ENCODE assay signal across 32 mouse cellular contexts in the genomic region with DNA sequence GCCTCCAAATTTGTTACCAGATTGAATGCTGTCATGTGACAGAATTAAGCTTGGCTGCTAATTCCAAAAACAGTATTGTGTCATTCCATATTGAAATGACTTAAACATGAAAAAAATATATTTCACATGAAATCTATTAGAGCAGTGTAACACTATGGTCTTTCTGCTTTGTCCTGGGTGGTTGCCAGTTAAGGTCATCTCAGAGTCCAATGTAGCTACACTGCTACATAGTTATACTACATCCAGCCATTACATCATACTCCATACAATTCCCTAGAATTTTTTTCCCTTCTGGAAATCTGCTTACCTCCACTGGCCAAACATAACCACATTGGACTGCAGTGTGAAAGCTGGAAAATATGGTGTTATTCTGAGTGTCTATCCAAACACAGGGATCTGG.
"Had no signal": no experiment of that assay in that cellular context is flagged by ENCODE, and none has a peak within 500 bp of the region (broad histone marks: within the 10 kb centered on the region; RNA-seq: fewer than 3 reads in every experiment).

No protein-coding gene starts in this region.

- DNase-seq: left cerebral cortex, postnatal 4 days; liver, embryonic 13.5 days; liver, postnatal 0 days; lung, adult 18-20 months; lung, adult 2 months; lung, embryonic 14.5 days; lung, postnatal 10 days; lung, postnatal 14 days; lung, postnatal 36 days; lung, postnatal 4 days; midbrain, embryonic 14.5 days had no signal

- H3K4me1 ChIP-seq: limb, embryonic 12.5 days; liver, embryonic 12.5 days; liver, embryonic 13.5 days; midbrain, embryonic 12.5 days; midbrain, embryonic 13.5 days; midbrain, embryonic 15.5 days; neural tube, embryonic 12.5 days had no signal

- H3K9ac ChIP-seq: limb, embryonic 12.5 days; limb, embryonic 13.5 days; limb, embryonic 15.5 days; liver, embryonic 12.5 days; liver, embryonic 13.5 days; liver, embryonic 14.5 days; liver, embryonic 15.5 days; liver, postnatal 0 days; lung, embryonic 14.5 days; lung, embryonic 15.5 days; midbrain, embryonic 12.5 days; midbrain, embryonic 13.5 days; midbrain, embryonic 15.5 days; neural tube, embryonic 12.5 days had no signal

- H3K9me3 ChIP-seq: limb, embryonic 10.5 days; limb, embryonic 12.5 days; limb, embryonic 13.5 days; limb, embryonic 15.5 days; liver, embryonic 12.5 days; liver, embryonic 13.5 days; liver, embryonic 15.5 days; lung, embryonic 15.5 days; midbrain, embryonic 10.5 days; midbrain, embryonic 12.5 days; midbrain, embryonic 13.5 days; midbrain, embryonic 15.5 days; neural tube, embryonic 12.5 days had no signal

- H3K36me3 ChIP-seq: limb, embryonic 10.5 days; limb, embryonic 12.5 days; limb, embryonic 13.5 days; limb, embryonic 15.5 days; liver, embryonic 12.5 days; liver, embryonic 13.5 days; liver, embryonic 15.5 days; lung, embryonic 15.5 days; midbrain, embryonic 10.5 days; midbrain, embryonic 12.5 days; midbrain, embryonic 13.5 days; midbrain, embryonic 15.5 days; neural tube, embryonic 12.5 days had no signal

- H3K4me2 ChIP-seq: limb, embryonic 12.5 days; limb, embryonic 13.5 days; limb, embryonic 15.5 days; liver, embryonic 11.5 days; liver, embryonic 12.5 days; liver, embryonic 13.5 days; liver, embryonic 15.5 days; lung, embryonic 14.5 days; lung, embryonic 15.5 days; midbrain, embryonic 11.5 days; midbrain, embryonic 12.5 days; midbrain, embryonic 13.5 days; midbrain, embryonic 15.5 days; neural tube, embryonic 12.5 days had no signal

- H3K4me3 ChIP-seq: left cerebral cortex, adult 2 months; limb, embryonic 10.5 days; limb, embryonic 12.5 days; limb, embryonic 13.5 days; limb, embryonic 15.5 days; liver, embryonic 12.5 days; liver, embryonic 13.5 days; liver, embryonic 15.5 days; lung, embryonic 15.5 days; megakaryocyte, embryonic 14.5 days; midbrain, embryonic 10.5 days; midbrain, embryonic 12.5 days; midbrain, embryonic 13.5 days; midbrain, embryonic 15.5 days; myocyte; neural tube, embryonic 12.5 days had no signal

- H3K27ac ChIP-seq: left cerebral cortex, adult 2 months; limb, embryonic 10.5 days; limb, embryonic 12.5 days; limb, embryonic 13.5 days; limb, embryonic 15.5 days; liver, embryonic 12.5 days; liver, embryonic 13.5 days; liver, embryonic 14.5 days; liver, embryonic 15.5 days; lung, embryonic 15.5 days; macrophage; midbrain, embryonic 10.5 days; midbrain, embryonic 12.5 days; midbrain, embryonic 13.5 days; midbrain, embryonic 15.5 days; neural tube, embryonic 12.5 days had no signal

- H3K27me3 ChIP-seq: limb, embryonic 12.5 days; limb, embryonic 13.5 days; limb, embryonic 15.5 days; liver, embryonic 12.5 days; liver, embryonic 13.5 days; liver, embryonic 15.5 days; lung, embryonic 15.5 days; midbrain, embryonic 12.5 days; midbrain, embryonic 13.5 days; midbrain, embryonic 15.5 days; neural tube, embryonic 12.5 days had no signal

- ATAC-seq: liver, embryonic 12.5 days; liver, postnatal 0 days; lung, postnatal 0 days; midbrain, embryonic 13.5 days; midbrain, embryonic 15.5 days; midbrain, embryonic 16.5 days had no signal
